Mouse (Mus musculus) MEL (cell line): ENCODE results near the gene Clns1a. TPM values are rescaled to one million over a fixed set of nuclear protein-coding genes. Genes with fewer than 3 reads are reported as not detected.

ENCODE experiments used
- DNase-seq: peaks from one replicate; pipeline ENCODE4 v3.0.0; 2011; ENCODE audit warnings: low read depth, low spot score
- H3K27ac ChIP-seq: 2 replicates; pipeline ENCODE4 v1.5.1; 2012; ENCODE audit warnings: low read depth, mild to moderate bottlenecking, control low read depth, low read length, moderate library complexity; ENCODE audit not compliant: control insufficient read depth
- H3K27me3 ChIP-seq, 2 experiments: fragments of 150-350 bp in 1 of 2; sonication (generic) in 1 of 2; 2 replicates each; pipeline ENCODE4 v1.6.1; 2012; ENCODE audit warnings: low read length in 2 of 2, mild to moderate bottlenecking in 2 of 2, improper control_type of control experiment in 1 of 2, moderate library complexity in 1 of 2; ENCODE audit not compliant: insufficient read depth in 2 of 2, control insufficient read depth in 1 of 2
- H3K36me3 ChIP-seq, 2 experiments: 2 replicates each; pipeline ENCODE4 v1.6.1; 2012 to 2014; ENCODE audit warnings: low read length in 2 of 2, improper control_type of control experiment in 1 of 2, inconsistent platforms in 1 of 2, mild to moderate bottlenecking in 1 of 2; ENCODE audit not compliant: insufficient read depth in 2 of 2, control insufficient read depth in 1 of 2
- H3K4me1 ChIP-seq, 2 experiments: fragments of 150-350 bp in 1 of 2; sonication (generic) in 1 of 2; 2 replicates each; pipeline ENCODE4 v1.6.1; 2012; ENCODE audit warnings: low read length in 2 of 2, improper control_type of control experiment in 1 of 2, mild to moderate bottlenecking in 1 of 2; ENCODE audit not compliant: insufficient read depth in 2 of 2, control insufficient read depth in 1 of 2
- H3K4me3 ChIP-seq, 2 experiments: fragments of 150-350 bp in 1 of 2; sonication (generic) in 1 of 2; 2 replicates each; pipeline ENCODE4 v1.5.1; 2012; ENCODE audit warnings: low read depth in 2 of 2, low read length in 2 of 2, mild to moderate bottlenecking in 2 of 2, moderate library complexity in 2 of 2, control low read depth in 1 of 2, improper control_type of control experiment in 1 of 2; ENCODE audit not compliant: control insufficient read depth in 1 of 2, insufficient read depth in 1 of 2
- H3K79me2 ChIP-seq: 2 replicates; pipeline ENCODE4 v1.6.1; 2012; ENCODE audit warnings: mild to moderate bottlenecking, low read length, moderate library complexity; ENCODE audit not compliant: control insufficient read depth, poor library complexity, insufficient read depth
- H3K9ac ChIP-seq: 2 replicates; pipeline ENCODE4 v1.6.1; 2012; ENCODE audit warnings: low read depth, mild to moderate bottlenecking, control low read depth, low read length, moderate library complexity; ENCODE audit not compliant: control insufficient read depth, poor library complexity, severe bottlenecking
- H3K9me3 ChIP-seq: fragments of 150-350 bp; sonication (generic); replicated peaks from 2 replicates; pipeline ENCODE4 v1.6.1; 2012; ENCODE audit warnings: mild to moderate bottlenecking, low read length, improper control_type of control experiment, moderate library complexity; ENCODE audit not compliant: insufficient read depth
- BHLHE40 ChIP-seq: IDR thresholded peaks from 2 replicates; pipeline ENCODE4 v1.6.1; 2012; ENCODE audit warnings: low read depth, mild to moderate bottlenecking, inconsistent platforms, low read length, improper control_type of control experiment, borderline replicate concordance
- CHD2 ChIP-seq: IDR thresholded peaks from 2 replicates; pipeline ENCODE4 v1.6.1; 2011; ENCODE audit warnings: low read length, improper control_type of control experiment
- EP300 ChIP-seq, 2 experiments: IDR thresholded peaks; 2 replicates each; pipeline ENCODE4 v1.6.1; 2011; ENCODE audit warnings: improper control_type of control experiment in 2 of 2, low read length in 2 of 2, low read depth in 1 of 2, mild to moderate bottlenecking in 1 of 2
- GABPA ChIP-seq: IDR thresholded peaks from 2 replicates; pipeline ENCODE4 v1.6.1; 2012; ENCODE audit warnings: low read depth, mild to moderate bottlenecking, inconsistent platforms, low read length, improper control_type of control experiment, moderate library complexity
- GATA1 ChIP-seq: IDR thresholded peaks from 2 replicates; pipeline ENCODE4 v1.6.1; 2011; ENCODE audit warnings: low read depth, low read length, improper control_type of control experiment
- HCFC1 ChIP-seq: IDR thresholded peaks from 2 replicates; pipeline ENCODE4 v1.6.1; 2012; ENCODE audit warnings: low read depth, mild to moderate bottlenecking, inconsistent platforms, low read length, improper control_type of control experiment, moderate library complexity
- JUND ChIP-seq: IDR thresholded peaks from 2 replicates; pipeline ENCODE4 v1.6.1; 2011; ENCODE audit warnings: low read depth, mild to moderate bottlenecking, improper control_type of control experiment, low read length
- KAT2A ChIP-seq: conservative IDR thresholded peaks from 2 replicates; pipeline ENCODE4 v1.6.1; 2012; ENCODE audit warnings: low read depth, low read length, improper control_type of control experiment, inconsistent platforms
- MAX ChIP-seq: IDR thresholded peaks from 2 replicates; pipeline ENCODE4 v1.6.1; 2011; ENCODE audit warnings: low read length, improper control_type of control experiment
- MAZ ChIP-seq: IDR thresholded peaks from 2 replicates; pipeline ENCODE4 v1.6.1; 2012; ENCODE audit warnings: low read depth, mild to moderate bottlenecking, inconsistent platforms, low read length, improper control_type of control experiment
- MXI1 ChIP-seq: IDR thresholded peaks from 2 replicates; pipeline ENCODE4 v1.6.1; 2011; ENCODE audit warnings: mild to moderate bottlenecking, low read depth, low read length, improper control_type of control experiment
- POLR2AphosphoS5 ChIP-seq: IDR thresholded peaks from 2 replicates; pipeline ENCODE4 v1.6.1; 2012; ENCODE audit warnings: low read depth, borderline replicate concordance, mild to moderate bottlenecking, inconsistent platforms, low read length, moderate library complexity, mixed read lengths
- RAD21 ChIP-seq: IDR thresholded peaks from 2 replicates; pipeline ENCODE4 v1.6.1; 2011; ENCODE audit warnings: mild to moderate bottlenecking, low read depth, low read length, improper control_type of control experiment
- TBP ChIP-seq: IDR thresholded peaks from 2 replicates; pipeline ENCODE4 v1.8.0; 2011; ENCODE audit warnings: low read depth, low read length, improper control_type of control experiment
- UBTF ChIP-seq: IDR thresholded peaks from 2 replicates; pipeline ENCODE4 v1.6.1; 2012; ENCODE audit warnings: low read depth, mild to moderate bottlenecking, inconsistent platforms, low read length, improper control_type of control experiment, moderate library complexity, borderline replicate concordance; ENCODE audit not compliant: insufficient read depth
- ZC3H11A ChIP-seq: IDR thresholded peaks from 2 replicates; pipeline ENCODE4 v1.6.1; 2012; ENCODE audit warnings: low read depth, mild to moderate bottlenecking, inconsistent platforms, low read length, improper control_type of control experiment
- ZKSCAN1 ChIP-seq: IDR thresholded peaks from 2 replicates; pipeline ENCODE4 v1.6.1; 2012; ENCODE audit warnings: low read depth, mild to moderate bottlenecking, inconsistent platforms, low read length, improper control_type of control experiment, moderate library complexity
- ZMIZ1 ChIP-seq: IDR thresholded peaks from 2 replicates; pipeline ENCODE4 v1.6.1; 2012; ENCODE audit warnings: low read depth, mild to moderate bottlenecking, inconsistent platforms, low read length, improper control_type of control experiment, moderate library complexity
- ZNF384 ChIP-seq: IDR thresholded peaks from 2 replicates; pipeline ENCODE4 v1.6.1; 2012; ENCODE audit warnings: low read depth, mild to moderate bottlenecking, inconsistent platforms, low read length, improper control_type of control experiment
- polyA plus RNA-seq, 2 experiments: library from polyadenylated mRNA; stranded (reverse) in 1 of 2; unstranded in 1 of 2; fragments of >175 nt in 1 of 2; fragments of >200 nt in 1 of 2; gene quantifications; 2 replicates each; pipeline versions ENCODE4 v1.2.1 to v1.2.4; 2012; ENCODE audit warnings: low replicate concordance in 2 of 2, low read depth in 1 of 2; ENCODE audit not compliant: insufficient read length in 2 of 2, insufficient read depth in 1 of 2, missing spikeins in 1 of 2
- total RNA-seq: library from RNA; depleted of rRNA; stranded (reverse); fragments of 300-350 nt; gene quantifications from 2 replicates; pipeline ENCODE4 v1.2.3, GENCODE M21; 2012

Gene Clns1a
- total and polyA plus RNA-seq, 3 experiments: 119 to 140 (median 130) TPM

DNA sequence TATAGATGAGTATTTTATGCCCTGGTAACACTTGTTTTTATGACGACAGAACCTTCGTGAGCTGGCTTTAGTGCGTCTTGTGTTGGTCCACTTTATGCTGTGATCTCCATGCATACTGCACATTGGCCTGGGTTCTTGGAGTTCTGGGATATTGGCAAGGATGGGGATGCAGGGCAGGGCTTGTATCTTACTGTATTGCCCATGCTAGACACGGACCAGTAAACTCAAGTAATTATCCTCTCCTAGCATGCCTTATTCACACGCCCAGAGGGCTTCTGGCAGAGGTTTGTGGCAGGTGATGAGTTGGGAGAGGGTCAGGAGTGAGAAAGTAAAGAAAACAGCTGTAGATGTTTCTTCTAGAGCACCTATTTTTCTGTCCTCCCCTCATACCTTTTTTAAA is 18.2 kb downstream of the Clns1a start:
- peaks cover 2% of the 10 kb centered on the region; the same call in 1 of the 2 replicates for H3K79me2 ChIP-seq
- no peak for DNase-seq
- no peak overlapping the region for H3K27ac ChIP-seq
- no peaks in the 10 kb centered on the region for H3K9me3 ChIP-seq
- H3K4me1 ChIP-seq: no peaks in the 10 kb centered on the region
- H3K4me3 ChIP-seq: no peak overlapping the region
- H3K36me3 ChIP-seq: peaks cover 0 to 19% of the 10 kb centered on the region in 2 experiments; a peak in 2 of 4 replicates
- H3K9ac ChIP-seq: no peak overlapping the region
- TF ChIP-seq ZMIZ1: no peak
- no peak for TF ChIP-seq ZKSCAN1
- TF ChIP-seq RAD21: no peak
- TF ChIP-seq, all 39 proteins: peak for 0
- no peaks in the 10 kb centered on the region for H3K27me3 ChIP-seq

DNA sequence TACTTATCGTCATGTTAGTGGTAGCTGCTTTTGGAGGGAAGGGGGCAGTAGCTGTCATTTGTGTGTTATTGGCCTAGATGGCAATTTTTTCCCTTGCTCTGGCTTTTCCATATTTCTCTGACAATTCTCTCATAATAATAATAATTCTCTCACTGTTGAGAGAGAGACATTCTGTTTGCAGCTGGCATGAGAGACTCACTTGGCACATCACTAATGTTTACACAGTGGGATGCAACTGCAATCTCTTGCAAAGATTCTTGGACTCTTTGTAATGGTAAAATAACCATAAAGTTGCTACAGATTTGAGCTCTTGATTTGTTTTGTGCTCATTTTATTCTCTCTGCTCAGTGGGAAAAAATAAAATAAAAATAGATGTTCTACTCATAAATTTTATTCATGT is 20.9 kb downstream of the Clns1a start:
- no peak for DNase-seq
- Histone ChIP-seq H3K4me1 (no peaks in the 10 kb centered on the region), H3K27ac (no peak overlapping the region), H3K79me2 (no peaks in the 10 kb centered on the region; the same call in 1 of the 2 replicates), H3K36me3 (peaks cover 0 to 17% of the 10 kb centered on the region in 2 experiments; a peak in 2 of 4 replicates), H3K9me3 (no peaks in the 10 kb centered on the region), H3K4me3 (no peak overlapping the region), H3K27me3 (no peaks in the 10 kb centered on the region)
- TF ChIP-seq CHD2 (no peak), MAX (no peak)
- TF ChIP-seq, all 39 proteins: peak for 0
- no peak overlapping the region for H3K9ac ChIP-seq

DNA sequence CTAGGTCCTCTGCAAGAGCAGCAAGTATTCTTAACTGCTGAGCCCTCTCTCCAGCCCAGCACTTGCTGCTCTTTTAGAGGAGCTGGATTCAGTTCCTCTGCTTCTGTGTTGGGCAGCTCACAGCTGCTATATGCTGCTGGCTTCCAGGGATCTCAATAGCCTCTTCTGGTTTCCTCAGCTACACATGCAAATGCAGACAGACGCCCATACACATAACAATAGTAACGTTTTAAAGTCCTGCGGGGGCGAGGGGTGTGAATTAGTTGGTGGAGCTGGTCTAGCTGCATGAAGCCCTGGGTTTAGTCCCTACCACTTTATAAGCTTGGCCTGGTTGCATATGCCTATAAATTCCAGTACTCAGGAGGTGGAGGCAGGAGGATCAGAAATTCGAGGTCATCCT is 22.6 kb downstream of the Clns1a start:
- Histone ChIP-seq H3K9me3 (no peaks in the 10 kb centered on the region), H3K4me3 (no peak overlapping the region), H3K36me3 (peaks cover 0 to 10% of the 10 kb centered on the region in 2 experiments; a peak in 2 of 4 replicates), H3K27ac (no peak overlapping the region), H3K4me1 (peaks cover 0 to 6% of the 10 kb centered on the region in 2 experiments; a peak in 3 of 4 replicates), H3K9ac (no peak overlapping the region), H3K27me3 (no peaks in the 10 kb centered on the region), H3K79me2 (no peaks in the 10 kb centered on the region; the same call in 1 of the 2 replicates)
- DNase-seq: no peak
- no peak for TF ChIP-seq JUND
- TF ChIP-seq HCFC1: no peak
- TF ChIP-seq EP300 (IDR thresholded peaks at IDR 0.05; ENCODE audit: low read depth in 1 of 2, low read length in 2 of 2): no peak
- TF ChIP-seq RAD21: no peak
- TF ChIP-seq GABPA: no peak
- TF ChIP-seq MXI1: no peak
- TF ChIP-seq POLR2AphosphoS5: no peak
- TF ChIP-seq UBTF: no peak
- no peak for TF ChIP-seq GATA1
- no peak for TF ChIP-seq BHLHE40
- TF ChIP-seq KAT2A: no peak
- no peak for TF ChIP-seq ZNF384
- no peak for TF ChIP-seq ZMIZ1
- TF ChIP-seq ZC3H11A: no peak
- no peak for TF ChIP-seq TBP
- TF ChIP-seq MAZ: no peak
